Mouse (Mus musculus) E14TG2a.4 (cell line): ENCODE results near the gene Tff3.

ENCODE experiments used
- CTCF ChIP-seq: conservative IDR thresholded peaks from 2 replicates; pipeline ENCODE4 v1.5.1; 2014; ENCODE audit warnings: low read length
- NANOG ChIP-seq: IDR thresholded peaks from 2 replicates; pipeline ENCODE4 v1.6.1; 2014; ENCODE audit warnings: borderline replicate concordance, low read length, mixed read lengths
- POU5F1 ChIP-seq: IDR thresholded peaks from 2 replicates; pipeline ENCODE4 v1.6.1; 2014; ENCODE audit warnings: low read length, borderline replicate concordance

DNA sequence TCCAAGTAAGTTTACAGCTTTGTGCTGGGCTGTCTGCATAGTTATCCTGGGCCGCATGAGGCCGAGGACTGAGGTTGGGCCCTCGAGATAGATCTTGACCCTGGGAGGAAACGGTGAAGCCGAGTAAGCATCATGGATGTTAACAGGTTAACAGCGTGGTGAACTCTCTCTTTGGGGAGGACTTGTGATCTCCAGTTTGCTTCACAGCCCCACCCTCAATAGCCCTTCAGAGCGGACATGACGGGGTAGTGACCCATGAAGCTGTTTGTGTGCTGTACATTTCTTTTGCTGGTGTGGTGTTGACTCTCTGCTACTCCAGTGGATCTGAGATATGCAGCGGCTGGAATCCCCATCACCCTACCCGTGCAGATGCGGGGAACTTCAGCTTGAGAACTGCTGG, 50.9 kb downstream of the Tff3 start:
- TF ChIP-seq CTCF: no peak
- TF ChIP-seq POU5F1: no peak
- no peak for TF ChIP-seq NANOG
